Mouse (Mus musculus) kidney, embryonic 15.5 days (tissue): ENCODE results near the gene Atp5g3. TPM values are rescaled to one million over a fixed set of nuclear protein-coding genes. Genes with fewer than 3 reads are reported as not detected.

Experiments used
- ATAC-seq: fragments of 200-750 bp; cut with Nextera tagmentation; replicated peaks from 2 replicates; pipeline ENCODE4 v1.8.0; 2017; ENCODE audit warnings: moderate TSS enrichment; ENCODE audit not compliant: low FRiP score
- H3K27ac ChIP-seq: fragments of 300-500 bp; sonication (generic); 2 replicates; pipeline ENCODE4 v1.5.1; 2015; ENCODE audit warnings: mild to moderate bottlenecking, inconsistent platforms
- H3K27me3 ChIP-seq: fragments of 300-500 bp; sonication (generic); 2 replicates; pipeline ENCODE4 v1.6.1; 2015; ENCODE audit warnings: inconsistent platforms
- H3K36me3 ChIP-seq: fragments of 300-500 bp; sonication (generic); 2 replicates; pipeline ENCODE4 v1.6.1; 2015; ENCODE audit warnings: inconsistent platforms
- H3K4me1 ChIP-seq: fragments of 300-500 bp; sonication (generic); 2 replicates; pipeline ENCODE4 v1.6.1; 2015; ENCODE audit warnings: inconsistent platforms
- H3K4me2 ChIP-seq: fragments of 300-500 bp; sonication (generic); 2 replicates; pipeline ENCODE4 v1.6.1; 2015; ENCODE audit warnings: moderate library complexity, mild to moderate bottlenecking, inconsistent platforms
- H3K4me3 ChIP-seq: fragments of 300-500 bp; sonication (generic); replicated peaks from 2 replicates; pipeline ENCODE4 v1.5.1; 2015; ENCODE audit warnings: mild to moderate bottlenecking, inconsistent platforms
- H3K9ac ChIP-seq: fragments of 300-500 bp; sonication (generic); 2 replicates; pipeline ENCODE4 v1.6.1; 2015; ENCODE audit warnings: mild to moderate bottlenecking, inconsistent platforms
- H3K9me3 ChIP-seq: fragments of 300-500 bp; sonication (generic); replicated peaks from 2 replicates; pipeline ENCODE4 v1.6.1; 2016; ENCODE audit warnings: inconsistent platforms
- WGBS: fragments of 180-500 bp; shearing (Covaris S2); methylation state at CpG from one replicate; pipeline ENCODE4 v1.1.7; 2015; ENCODE audit warnings: mixed read lengths; 5-methylcytosine and 5-hydroxymethylcytosine counted together
- polyA plus RNA-seq: library from polyadenylated mRNA; unstranded; fragments of >200 nt; fragmentation: Nextera tagmentation; extraction: Ambion mirVana; gene quantifications from 2 replicates; pipeline ENCODE4 v1.2.1, GENCODE M21; 2015

Gene Atp5g3
- 1,335 and 1,460 TPM in 2 replicates for polyA plus RNA-seq

GRCm38 (mm10) chr2:73911175-73911700 lies at the start of gene Atp5g3:
Gene Atp5g3 (minus strand): TSS chr2:73911326.
- ATAC-seq = peak; percentile 95
- Histone ChIP-seq H3K27ac (peak within 1 kb of the TSS; percentile 96), H3K9ac (peak within 1 kb of the TSS; percentile 98), H3K4me2 (peak within 1 kb of the TSS; percentile 70), H3K4me1 (peaks cover 17% of the 10 kb centered on the region), H3K9me3 (no peaks in the 10 kb centered on the region), H3K27me3 (no peaks in the 10 kb centered on the region), H3K36me3 (peaks cover 30% of the 10 kb centered on the region), H3K4me3 (peak within 1 kb of the TSS; percentile 100)
- WGBS = under 1% methylated on average over 38 of the region's 38 CpGs

- 70% methylated on average over 6 of the region's 6 CpGs for WGBS
- no peak overlapping the region for H3K4me3 ChIP-seq
Measured at GRCm38 (mm10) chr2:73958342-73958741, 47.2 kb upstream of the Atp5g3 start.

GRCm38 (mm10) chr2:73953612-73954011 lies 42.5 kb upstream of the Atp5g3 start:
- no peaks in the 10 kb centered on the region for H3K36me3 ChIP-seq
- H3K4me3 ChIP-seq = no peak overlapping the region
- H3K4me1 ChIP-seq = peaks cover 15% of the 10 kb centered on the region
- ATAC-seq = no peak
- H3K27ac ChIP-seq = no peak overlapping the region
- H3K4me2 ChIP-seq = no peak overlapping the region
- 64% methylated on average over 1 of the region's 1 CpGs for WGBS
- no peaks in the 10 kb centered on the region for H3K9me3 ChIP-seq
- no peak overlapping the region for H3K9ac ChIP-seq
- no peaks in the 10 kb centered on the region for H3K27me3 ChIP-seq

More at GRCm38 (mm10) chr2:73958342-73958741, 47.2 kb upstream of the Atp5g3 start:
- Histone ChIP-seq H3K27ac (no peak overlapping the region), H3K9ac (no peak overlapping the region), H3K36me3 (no peaks in the 10 kb centered on the region), H3K27me3 (no peaks in the 10 kb centered on the region), H3K4me1 (peaks cover under 1% of the 10 kb centered on the region), H3K9me3 (no peaks in the 10 kb centered on the region), H3K4me2 (no peak overlapping the region)
- ATAC-seq = no peak

- no peak overlapping the region for H3K4me3 ChIP-seq
- WGBS = 16% methylated on average over 8 of the region's 8 CpGs
- H3K36me3 ChIP-seq = no peaks in the 10 kb centered on the region
- H3K9me3 ChIP-seq = no peaks in the 10 kb centered on the region
- H3K27ac ChIP-seq = 0 out of 2 replicates have a peak overlapping the region, but pooled peaks have one; percentile 0
- peak overlapping the region; percentile 40 for H3K4me2 ChIP-seq
- peaks cover 15% of the 10 kb centered on the region for H3K4me1 ChIP-seq
- no peak overlapping the region for H3K9ac ChIP-seq
- no peaks in the 10 kb centered on the region for H3K27me3 ChIP-seq
- no peak for ATAC-seq
Measured at GRCm38 (mm10) chr2:73952597-73953219, 41.6 kb upstream of the Atp5g3 start.

GRCm38 (mm10) chr2:73947360-73947759 lies 36.2 kb upstream of the Atp5g3 start:
- no peaks in the 10 kb centered on the region for H3K36me3 ChIP-seq
- H3K9ac ChIP-seq = no peak overlapping the region
- H3K4me2 ChIP-seq = no peak overlapping the region
- H3K4me1 ChIP-seq = 0 out of 2 replicates have a peak, but pooled peaks cover 5% of the 10 kb centered on the region
- H3K4me3 ChIP-seq = no peak overlapping the region
- ATAC-seq = no peak
- no peaks in the 10 kb centered on the region for H3K9me3 ChIP-seq
- 84% methylated on average over 2 of the region's 2 CpGs for WGBS
- H3K27ac ChIP-seq = no peak overlapping the region
- no peaks in the 10 kb centered on the region for H3K27me3 ChIP-seq

GRCm38 (mm10) chr2:73943735-73944134 lies 32.6 kb upstream of the Atp5g3 start:
- 90% methylated on average over 8 of the region's 8 CpGs for WGBS
- no peak overlapping the region for H3K27ac ChIP-seq
- no peak overlapping the region for H3K4me2 ChIP-seq
- H3K27me3 ChIP-seq = no peaks in the 10 kb centered on the region
- no peak overlapping the region for H3K9ac ChIP-seq
- H3K4me1 ChIP-seq = no peaks in the 10 kb centered on the region
- H3K9me3 ChIP-seq = no peaks in the 10 kb centered on the region
- no peak overlapping the region for H3K4me3 ChIP-seq
- ATAC-seq = no peak
- no peaks in the 10 kb centered on the region for H3K36me3 ChIP-seq

GRCm38 (mm10) chr2:73942844-73943243 lies 31.7 kb upstream of the Atp5g3 start:
- H3K9me3 ChIP-seq = no peaks in the 10 kb centered on the region
- H3K4me2 ChIP-seq = no peak overlapping the region
- 74% methylated on average over 3 of the region's 3 CpGs for WGBS
- H3K36me3 ChIP-seq = no peaks in the 10 kb centered on the region
- no peak overlapping the region for H3K9ac ChIP-seq
- H3K27me3 ChIP-seq = no peaks in the 10 kb centered on the region
- no peak overlapping the region for H3K27ac ChIP-seq
- no peak for ATAC-seq
- no peak overlapping the region for H3K4me3 ChIP-seq
- H3K4me1 ChIP-seq = no peaks in the 10 kb centered on the region

- Histone ChIP-seq H3K27me3 (no peaks in the 10 kb centered on the region), H3K36me3 (no peaks in the 10 kb centered on the region), H3K27ac (no peak overlapping the region), H3K9ac (no peak overlapping the region), H3K4me2 (no peak overlapping the region), H3K4me1 (no peaks in the 10 kb centered on the region), H3K9me3 (no peaks in the 10 kb centered on the region), H3K4me3 (no peak overlapping the region)
- 50% methylated on average over 1 of the region's 1 CpGs for WGBS
- ATAC-seq = no peak
Measured at GRCm38 (mm10) chr2:73941281-73941680, 30.2 kb upstream of the Atp5g3 start.

- no peak overlapping the region for H3K9ac ChIP-seq
- H3K9me3 ChIP-seq = no peaks in the 10 kb centered on the region
- no peak for ATAC-seq
- H3K4me2 ChIP-seq = no peak overlapping the region
- H3K27me3 ChIP-seq = no peaks in the 10 kb centered on the region
- H3K4me1 ChIP-seq = no peaks in the 10 kb centered on the region
- no peak overlapping the region for H3K4me3 ChIP-seq
- no peaks in the 10 kb centered on the region for H3K36me3 ChIP-seq
- no peak overlapping the region for H3K27ac ChIP-seq
- 87% methylated on average over 7 of the region's 7 CpGs for WGBS
Measured at GRCm38 (mm10) chr2:73940471-73940870, 29.3 kb upstream of the Atp5g3 start.

- Histone ChIP-seq H3K36me3 (no peaks in the 10 kb centered on the region), H3K4me3 (no peak overlapping the region), H3K9ac (no peak overlapping the region), H3K27ac (no peak overlapping the region), H3K4me1 (no peaks in the 10 kb centered on the region), H3K4me2 (no peak overlapping the region), H3K9me3 (no peaks in the 10 kb centered on the region), H3K27me3 (no peaks in the 10 kb centered on the region)
- no peak for ATAC-seq
- 80% methylated on average over 2 of the region's 2 CpGs for WGBS
Measured at GRCm38 (mm10) chr2:73938896-73939295, 27.8 kb upstream of the Atp5g3 start.

GRCm38 (mm10) chr2:73932676-73933313 lies 21.7 kb upstream of the Atp5g3 start:
- Histone ChIP-seq H3K9me3 (no peaks in the 10 kb centered on the region), H3K9ac (no peak overlapping the region), H3K27me3 (no peaks in the 10 kb centered on the region), H3K36me3 (no peaks in the 10 kb centered on the region), H3K4me1 (no peaks in the 10 kb centered on the region), H3K4me2 (no peak overlapping the region), H3K4me3 (no peak overlapping the region), H3K27ac (no peak overlapping the region)
- no peak for ATAC-seq
- WGBS = 84% methylated on average over 8 of the region's 8 CpGs

- Histone ChIP-seq H3K9ac (no peak overlapping the region), H3K27me3 (no peaks in the 10 kb centered on the region), H3K4me1 (no peaks in the 10 kb centered on the region), H3K4me2 (no peak overlapping the region), H3K36me3 (no peaks in the 10 kb centered on the region), H3K4me3 (no peak overlapping the region), H3K9me3 (no peaks in the 10 kb centered on the region), H3K27ac (no peak overlapping the region)
- no peak for ATAC-seq
Measured at GRCm38 (mm10) chr2:73927711-73928110, 16.6 kb upstream of the Atp5g3 start.
